Mouse (Mus musculus) cerebellum, adult 9-10 months (tissue): Measurements from ENCODE around the gene S1pr3.

Experiments used
- DNase-seq: peaks from one replicate; pipeline ENCODE4 v3.0.0; 2022

The S1pr3 gene

DNA sequence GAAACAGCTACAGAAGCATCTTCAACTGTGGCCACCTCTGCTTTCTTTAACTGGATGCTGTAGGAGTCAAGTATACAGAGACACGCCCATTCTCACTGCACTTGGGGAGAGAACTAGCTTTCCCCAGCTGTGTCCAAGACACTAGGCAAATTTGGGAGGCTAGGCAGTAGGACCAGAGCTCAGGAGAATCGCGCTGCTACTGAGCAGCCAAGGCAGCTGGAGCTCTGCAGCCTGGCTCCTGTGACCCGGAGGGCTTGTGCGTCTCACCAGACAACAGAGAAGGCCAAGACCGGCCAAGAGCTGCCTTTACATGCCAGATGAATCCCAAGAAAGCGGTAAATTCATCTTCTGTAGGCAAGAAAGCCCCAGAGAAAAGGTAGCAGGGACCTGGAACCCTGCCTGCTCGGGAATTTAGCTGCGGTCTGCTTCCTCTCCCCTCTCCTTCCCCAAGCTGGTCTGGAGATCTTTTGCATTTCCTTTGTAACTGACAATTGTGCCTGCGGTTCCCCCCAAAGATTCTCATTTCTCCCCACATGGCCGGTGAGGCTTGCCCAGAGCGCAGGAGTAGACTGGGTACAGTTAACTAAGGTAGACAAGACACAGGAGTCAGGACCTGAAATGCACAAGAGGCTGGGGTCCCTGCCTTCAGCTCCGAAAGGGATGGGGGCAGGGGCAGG is 760 bp upstream of the S1pr3 start:
- no peak for DNase-seq

DNA sequence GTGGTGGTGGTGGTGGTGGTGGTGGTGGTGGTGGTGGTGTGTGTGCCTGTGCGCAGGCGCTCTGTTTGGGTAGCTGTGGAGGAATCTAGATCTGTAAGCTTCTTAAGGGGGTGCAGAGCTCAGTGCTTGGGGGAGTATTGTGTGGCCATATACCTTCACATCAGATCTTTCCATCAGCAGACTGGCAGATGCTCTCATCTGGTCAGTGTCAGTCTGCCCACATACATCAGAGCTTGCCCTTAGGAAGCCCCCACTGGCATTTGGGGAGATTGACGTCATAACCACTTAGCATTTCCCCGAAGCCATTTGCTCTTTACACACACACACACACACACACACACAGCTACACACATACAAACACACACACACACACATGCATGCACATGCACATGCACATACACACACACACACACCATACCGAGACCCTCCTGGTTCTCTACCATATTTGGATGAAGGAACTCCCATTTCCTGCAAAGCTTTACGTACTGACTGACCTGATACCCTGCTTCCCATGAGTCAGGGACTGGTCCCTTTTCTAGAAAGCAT is 1.6 kb downstream of the S1pr3 start:
- no peak for DNase-seq

- no peak for DNase-seq
These were observed 2.8 kb downstream of the S1pr3 start for GRCm38 (mm10) chr13:51411243-51411642.

DNA sequence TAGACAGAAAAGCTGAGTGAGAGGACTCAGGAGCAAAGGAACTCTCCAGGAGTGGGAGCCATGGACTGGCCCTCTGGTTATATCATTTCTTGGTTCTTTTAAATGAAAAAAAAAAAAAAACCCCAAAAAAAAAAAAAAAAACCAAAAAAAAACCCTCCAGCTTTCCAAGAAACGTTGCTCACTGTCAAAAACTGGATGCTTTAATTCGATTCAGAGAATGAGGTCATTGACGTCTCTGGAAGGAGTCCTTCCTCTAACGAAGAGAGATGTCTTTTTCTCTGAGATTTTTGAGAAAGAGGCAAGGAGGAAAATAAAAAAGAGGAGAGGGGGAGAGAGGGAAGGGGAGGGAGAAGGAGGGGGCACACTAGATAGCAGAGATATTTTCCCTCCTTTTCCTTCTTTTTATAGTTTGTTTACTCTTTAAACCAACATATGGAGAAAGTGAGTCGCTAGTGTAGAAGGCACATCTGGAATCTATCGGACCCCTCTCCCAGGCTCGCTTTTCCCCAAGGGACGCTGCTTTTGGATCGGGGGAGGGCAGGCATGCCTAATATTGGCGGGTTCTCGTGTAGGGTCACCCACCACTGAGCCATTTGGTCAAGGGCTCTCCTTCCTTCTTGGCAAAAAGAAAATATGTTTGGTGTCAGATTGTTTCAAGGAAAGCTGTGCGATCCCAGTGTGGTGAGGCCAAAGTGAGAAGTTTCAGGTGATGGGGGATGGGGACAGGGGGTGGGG is 3.4 kb downstream of the S1pr3 start:
- no peak for DNase-seq

GRCm38 (mm10) chr13:51413461-51413860 is 5.0 kb downstream of the S1pr3 start:
- DNase-seq = no peak

- DNase-seq = no peak
These were observed 8.3 kb downstream of the S1pr3 start for GRCm38 (mm10) chr13:51416727-51417126.

DNA sequence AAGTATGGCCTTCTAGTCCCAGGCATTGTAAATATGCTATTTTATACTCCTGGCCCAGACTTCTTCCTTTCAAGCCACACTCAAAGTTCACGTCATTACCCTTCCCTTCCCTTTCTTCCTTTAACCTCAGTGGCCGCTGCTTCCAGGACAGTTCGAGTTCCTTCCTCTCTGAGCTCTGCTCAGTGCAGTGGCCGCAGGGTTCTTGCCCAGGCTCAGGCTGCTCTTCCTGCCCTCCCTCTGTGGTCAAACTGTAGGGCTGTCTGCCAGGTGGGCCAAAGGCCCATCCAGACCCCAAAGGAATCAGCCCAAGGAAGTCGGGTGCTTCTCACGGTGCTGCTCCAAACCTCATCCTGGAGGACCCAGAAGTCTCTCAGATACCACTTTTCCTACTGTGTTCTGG is 9.4 kb downstream of the S1pr3 start:
- no peak for DNase-seq

DNA sequence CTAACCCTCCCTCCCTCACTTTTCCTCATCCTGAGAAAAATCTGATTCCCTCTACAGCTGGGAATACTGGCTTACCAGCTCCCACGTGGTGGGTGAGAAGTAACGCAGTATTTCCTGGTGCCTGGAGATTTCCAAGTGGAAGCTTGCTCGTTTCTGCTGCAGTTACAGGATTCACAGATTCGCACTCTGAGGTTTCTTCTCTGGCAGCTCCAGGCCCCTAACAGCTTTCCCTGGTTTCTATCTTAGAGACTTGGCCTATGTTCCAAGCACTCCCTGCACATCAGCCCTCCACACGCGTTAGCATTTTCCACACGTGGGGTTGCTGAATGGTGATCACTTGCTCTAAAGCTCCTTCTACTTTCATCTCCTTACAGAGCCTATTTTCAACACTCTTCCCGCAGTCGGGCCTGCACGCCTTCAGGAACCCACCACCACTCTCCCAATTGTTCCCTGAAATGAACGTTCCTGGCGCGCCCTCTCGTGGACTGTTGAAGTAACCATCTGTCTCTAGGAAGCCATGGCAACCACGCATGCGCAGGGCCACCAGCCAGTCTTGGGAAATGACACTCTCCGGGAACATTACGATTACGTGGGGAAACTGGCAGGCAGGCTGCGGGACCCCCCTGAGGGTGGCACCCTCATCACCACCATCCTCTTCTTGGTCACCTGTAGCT is 10.0 kb downstream of the S1pr3 start:
- peak; percentile 88 for DNase-seq

DNA sequence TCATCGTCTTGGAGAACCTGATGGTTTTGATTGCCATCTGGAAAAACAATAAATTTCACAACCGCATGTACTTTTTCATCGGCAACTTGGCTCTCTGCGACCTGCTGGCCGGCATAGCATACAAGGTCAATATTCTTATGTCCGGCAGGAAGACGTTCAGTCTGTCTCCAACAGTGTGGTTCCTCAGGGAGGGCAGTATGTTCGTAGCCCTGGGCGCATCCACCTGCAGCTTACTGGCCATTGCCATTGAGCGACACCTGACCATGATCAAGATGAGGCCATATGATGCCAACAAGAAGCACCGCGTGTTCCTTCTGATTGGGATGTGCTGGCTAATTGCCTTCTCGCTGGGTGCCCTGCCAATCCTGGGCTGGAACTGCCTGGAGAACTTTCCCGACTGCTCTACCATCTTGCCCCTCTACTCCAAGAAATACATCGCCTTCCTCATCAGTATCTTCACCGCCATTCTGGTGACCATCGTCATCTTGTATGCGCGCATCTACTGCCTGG is 10.6 kb downstream of the S1pr3 start:
- no peak for DNase-seq

- no peak for DNase-seq
These were observed 11.1 kb downstream of the S1pr3 start for GRCm38 (mm10) chr13:51419501-51419900.

GRCm38 (mm10) chr13:51420861-51421260 is 12.4 kb downstream of the S1pr3 start:
- no peak for DNase-seq

DNA sequence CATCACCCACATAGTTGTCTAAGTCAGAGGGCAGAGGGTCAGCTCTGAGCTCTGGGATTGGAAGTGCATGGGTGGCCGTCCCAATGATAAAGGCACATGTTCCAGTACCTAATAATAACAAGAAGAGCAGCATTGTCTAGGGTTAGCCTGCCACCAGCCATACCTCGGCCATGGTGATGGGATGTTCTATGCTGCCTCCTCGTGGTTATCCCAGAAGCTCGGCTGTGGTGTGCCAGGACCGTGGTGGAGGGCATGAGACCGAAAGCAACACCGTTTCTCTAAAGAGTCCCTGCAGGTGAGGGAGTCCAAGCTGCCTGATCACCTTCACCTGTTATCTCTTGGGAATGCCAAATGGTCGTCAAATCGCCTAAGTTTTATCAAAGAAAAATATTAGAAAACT is 15.2 kb downstream of the S1pr3 start:
- no peak for DNase-seq

DNA sequence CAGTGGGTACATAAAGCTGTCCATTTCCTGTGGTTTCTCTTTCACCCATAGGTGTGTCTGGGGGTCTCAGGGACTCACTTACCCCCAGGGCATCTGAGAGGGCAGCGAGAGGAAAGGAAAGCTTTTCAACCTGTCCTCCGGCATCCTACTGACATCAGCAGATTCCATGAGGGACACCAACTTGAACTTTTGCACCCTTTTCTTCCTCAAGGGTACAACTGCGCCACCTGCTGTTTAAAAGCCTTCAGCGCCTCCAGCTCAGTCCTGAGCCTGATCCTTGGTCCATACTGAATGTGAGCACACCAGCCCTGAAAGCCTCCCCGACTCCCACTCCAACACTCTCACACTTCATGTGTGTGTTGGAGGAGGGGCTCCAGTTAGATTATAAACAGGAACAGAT is 16.2 kb downstream of the S1pr3 start:
- DNase-seq = peak; percentile 26

GRCm38 (mm10) chr13:51425662-51426443 is 17.4 kb downstream of the S1pr3 start:
- DNase-seq = no peak

DNA sequence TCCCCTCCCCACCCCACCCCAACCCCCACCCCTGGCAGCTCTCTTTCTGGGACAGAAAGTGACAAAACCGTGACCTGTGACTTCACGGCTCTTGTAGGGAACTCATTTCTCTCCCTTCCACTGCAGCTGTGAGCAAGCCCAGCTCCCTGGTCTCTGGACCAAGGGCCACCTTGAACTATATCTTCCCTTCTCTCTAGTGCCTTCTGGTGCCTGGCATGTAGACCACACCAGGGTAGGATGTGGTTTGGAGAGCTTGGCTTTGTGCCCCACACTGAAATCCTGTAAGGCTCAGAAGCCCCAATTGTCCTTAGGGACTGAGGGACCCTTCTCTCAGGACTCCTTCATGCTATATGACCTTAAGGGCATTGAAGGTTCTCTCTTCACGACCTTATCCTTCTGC is 24.9 kb downstream of the S1pr3 start:
- DNase-seq = no peak

DNA sequence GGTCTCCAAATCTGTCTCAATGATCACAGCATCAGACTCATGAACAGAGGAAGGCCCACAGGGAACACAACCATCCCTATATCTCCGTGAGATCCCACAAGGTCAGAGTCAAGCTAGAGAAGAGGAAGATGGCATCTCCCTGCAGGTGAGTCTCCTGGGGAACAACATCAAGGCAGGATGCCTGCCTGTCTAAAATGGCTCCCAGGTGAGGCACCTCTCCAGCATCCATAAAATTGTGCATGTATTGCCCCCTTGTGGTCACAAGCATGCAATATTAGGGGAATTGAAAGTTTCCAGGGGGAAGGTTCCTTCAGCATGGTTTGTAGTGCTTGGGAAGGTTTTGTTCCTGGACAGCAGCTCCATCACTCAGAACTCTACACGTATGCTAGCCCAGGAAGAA is 26.0 kb downstream of the S1pr3 start:
- no peak for DNase-seq

DNA sequence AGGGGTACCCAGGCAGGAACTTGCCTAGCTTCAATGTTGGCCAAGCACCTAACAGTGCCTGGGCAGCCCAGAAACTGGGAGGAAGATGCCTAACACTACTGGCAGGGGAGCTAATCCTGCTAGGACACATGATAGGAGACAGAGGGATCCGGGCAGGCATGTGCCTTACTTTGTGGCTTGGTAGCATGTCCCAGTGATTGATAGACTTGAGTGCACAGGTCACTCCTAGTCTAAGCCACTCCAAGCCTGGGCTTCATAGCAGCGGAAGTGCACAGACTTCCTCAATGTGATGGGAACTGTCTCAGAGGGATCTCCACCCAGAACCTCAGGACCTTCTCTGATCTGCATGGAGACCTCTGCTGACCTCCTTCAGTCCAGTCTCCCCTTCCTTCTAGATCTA is 26.7 kb downstream of the S1pr3 start:
- DNase-seq = no peak

DNA sequence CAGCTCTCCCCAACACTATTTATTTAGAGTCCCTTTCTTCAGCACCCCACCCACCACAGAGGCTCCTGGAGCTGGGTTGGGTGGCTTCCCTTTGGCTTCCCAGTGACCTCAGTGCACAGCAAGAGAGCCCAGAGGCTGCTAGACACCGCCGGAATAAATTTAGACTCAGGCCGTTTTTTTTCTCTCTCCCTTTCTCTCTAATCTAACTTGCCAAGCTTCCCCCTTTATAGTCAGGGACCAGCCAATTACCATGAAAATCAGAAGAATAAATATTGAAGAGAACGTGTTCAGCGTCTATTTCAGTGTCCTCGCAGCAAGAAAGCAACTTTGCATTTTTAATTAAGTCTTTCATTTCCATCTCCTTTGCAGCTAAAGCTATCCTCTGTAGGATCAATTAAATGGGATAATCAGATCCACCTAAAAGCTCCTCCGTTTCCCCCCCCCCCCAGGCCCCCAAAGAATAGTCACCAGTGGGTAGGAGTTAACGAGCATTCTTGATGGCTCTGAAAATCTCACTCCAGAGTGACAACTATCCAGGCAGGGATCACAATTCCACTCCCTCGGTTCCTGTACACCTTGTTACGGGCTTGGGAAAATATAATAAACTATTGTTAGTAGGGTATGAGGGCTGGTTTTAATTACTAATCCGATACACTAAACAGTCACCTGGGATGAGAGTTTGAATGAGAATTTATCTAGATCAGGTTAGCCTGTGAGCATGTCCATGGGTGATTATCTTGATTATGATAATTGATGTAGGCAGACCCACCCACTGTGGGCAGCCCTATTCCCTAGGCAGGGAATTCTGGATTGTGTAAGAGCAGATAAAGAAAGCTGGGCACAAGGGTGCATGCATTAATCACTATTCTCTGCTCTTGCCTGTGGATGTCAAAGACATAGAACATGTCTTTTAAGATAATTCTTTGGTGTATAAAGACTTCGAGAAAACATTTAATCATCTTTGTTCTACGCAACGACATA is 29.0 kb downstream of the S1pr3 start:
- DNase-seq = no peak

GRCm38 (mm10) chr13:51442922-51443321 is 34.5 kb downstream of the S1pr3 start:
- DNase-seq = no peak

DNA sequence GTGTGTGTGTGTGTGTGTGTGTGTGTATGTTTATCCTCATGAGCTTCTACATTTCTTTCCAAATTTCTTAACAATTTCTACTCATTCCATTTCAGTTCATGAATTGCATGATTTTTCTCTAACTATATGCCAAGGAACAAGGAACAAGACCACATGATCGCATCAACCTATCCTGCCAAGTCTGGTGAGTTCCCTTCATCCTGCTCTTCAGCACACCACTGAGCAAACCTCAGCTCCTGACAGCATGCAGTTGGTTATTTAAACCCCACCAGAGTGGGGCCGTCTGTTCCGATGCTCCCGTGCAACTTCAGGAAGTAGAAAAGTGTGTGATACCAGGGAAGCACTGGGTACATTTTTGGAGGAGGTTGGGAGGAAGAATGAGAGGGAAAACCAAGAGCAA is 38.1 kb downstream of the S1pr3 start:
- DNase-seq = no peak

DNA sequence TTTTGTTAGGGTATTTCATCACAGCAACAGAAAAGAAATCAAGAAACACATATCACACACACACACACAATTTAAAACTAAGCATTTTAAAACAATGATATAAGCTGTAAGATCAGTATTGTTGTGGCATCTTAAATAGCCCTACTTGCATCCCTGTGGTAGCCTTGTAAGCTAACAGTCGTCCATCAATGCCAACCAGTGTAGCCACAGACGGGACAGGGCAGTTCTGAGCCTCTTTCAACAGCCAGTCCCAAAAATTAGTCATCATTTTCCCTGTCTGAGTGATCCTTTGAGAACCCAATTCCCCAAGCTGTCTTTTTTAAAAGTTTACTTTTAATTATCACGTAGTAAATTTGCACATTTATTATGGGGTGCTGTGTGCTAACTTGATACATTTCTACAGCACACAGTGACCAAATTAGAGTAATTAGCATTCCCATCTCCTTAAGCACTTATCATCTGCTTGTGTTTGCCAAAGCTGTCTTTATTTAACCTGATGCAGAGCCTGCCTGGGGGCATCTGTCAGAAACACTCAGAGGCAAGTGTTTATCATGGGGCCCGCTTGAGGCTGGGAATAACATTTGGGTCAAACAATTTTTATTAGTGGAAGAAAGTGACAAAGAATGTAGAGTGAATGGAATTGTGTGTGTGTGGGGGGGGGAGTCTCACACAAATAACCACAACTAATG is 47.9 kb downstream of the S1pr3 start:
- no peak for DNase-seq
